Mouse (Mus musculus) hindbrain, embryonic 11.5 days (tissue): Measurements from ENCODE around the gene Hsp90ab1. TPM values are rescaled to one million over a fixed set of nuclear protein-coding genes. Genes with fewer than 3 reads are reported as not detected.

Experiments used
- ATAC-seq: fragments of 200-750 bp; cut with Nextera tagmentation; 2 replicates; pipeline ENCODE4 v1.8.0; 2017; ENCODE audit warnings: mild to moderate bottlenecking, moderate TSS enrichment, moderate library complexity; ENCODE audit not compliant: low FRiP score
- DNase-seq: peaks from one replicate; pipeline ENCODE4 v3.0.0-alpha.2; 2015; ENCODE audit warnings: low spot score
- H3K27ac ChIP-seq: fragments of 300-500 bp; sonication (generic); 2 replicates; pipeline ENCODE4 v1.5.1; 2014; ENCODE audit warnings: mild to moderate bottlenecking, low read depth, low read length
- H3K27me3 ChIP-seq: fragments of 300-500 bp; sonication (generic); 2 replicates; pipeline ENCODE4 v1.6.1; 2014; ENCODE audit warnings: mild to moderate bottlenecking, low read length, moderate library complexity, mixed read lengths; ENCODE audit not compliant: control insufficient read depth, insufficient read depth
- H3K36me3 ChIP-seq: fragments of 300-500 bp; sonication (generic); 2 replicates; pipeline ENCODE4 v1.6.1; 2014; ENCODE audit warnings: mild to moderate bottlenecking, low read length, moderate library complexity, mixed read lengths; ENCODE audit not compliant: control insufficient read depth, insufficient read depth
- H3K4me1 ChIP-seq: fragments of 300-500 bp; sonication (generic); replicated peaks from 2 replicates; pipeline ENCODE4 v1.6.1; 2014; ENCODE audit warnings: low read length, mixed read lengths; ENCODE audit not compliant: control insufficient read depth, insufficient read depth
- H3K4me2 ChIP-seq: fragments of 300-500 bp; sonication (generic); replicated peaks from 2 replicates; pipeline ENCODE4 v1.6.1; 2014; ENCODE audit warnings: mild to moderate bottlenecking, low read depth, low read length
- H3K4me3 ChIP-seq: fragments of 300-500 bp; sonication (generic); 2 replicates; pipeline ENCODE4 v1.5.1; 2014; ENCODE audit warnings: low read depth, low read length
- H3K9ac ChIP-seq: fragments of 300-500 bp; sonication (generic); 2 replicates; pipeline ENCODE4 v1.6.1; 2014; ENCODE audit warnings: low read depth, low read length
- H3K9me3 ChIP-seq: fragments of 300-500 bp; sonication (generic); 2 replicates; pipeline ENCODE4 v1.6.1; 2016; ENCODE audit warnings: low read length; ENCODE audit not compliant: control insufficient read depth
- WGBS: fragments of 180-500 bp; shearing (Covaris S2); extraction: QIAGEN DNeasy Blood & Tissue Kit; methylation state at CpG from one replicate; pipeline ENCODE4 v1.1.7; 2014; 5-methylcytosine and 5-hydroxymethylcytosine counted together
- polyA plus RNA-seq: library from polyadenylated mRNA; unstranded; fragments of >200 nt; fragmentation: Nextera tagmentation; extraction: Ambion mirVana; gene quantifications from 2 replicates; pipeline ENCODE4 v1.2.1, GENCODE M21; 2014

Gene Hsp90ab1
- polyA plus RNA-seq, 1 experiment from 2014 or later, result 1,644 TPM

DNA sequence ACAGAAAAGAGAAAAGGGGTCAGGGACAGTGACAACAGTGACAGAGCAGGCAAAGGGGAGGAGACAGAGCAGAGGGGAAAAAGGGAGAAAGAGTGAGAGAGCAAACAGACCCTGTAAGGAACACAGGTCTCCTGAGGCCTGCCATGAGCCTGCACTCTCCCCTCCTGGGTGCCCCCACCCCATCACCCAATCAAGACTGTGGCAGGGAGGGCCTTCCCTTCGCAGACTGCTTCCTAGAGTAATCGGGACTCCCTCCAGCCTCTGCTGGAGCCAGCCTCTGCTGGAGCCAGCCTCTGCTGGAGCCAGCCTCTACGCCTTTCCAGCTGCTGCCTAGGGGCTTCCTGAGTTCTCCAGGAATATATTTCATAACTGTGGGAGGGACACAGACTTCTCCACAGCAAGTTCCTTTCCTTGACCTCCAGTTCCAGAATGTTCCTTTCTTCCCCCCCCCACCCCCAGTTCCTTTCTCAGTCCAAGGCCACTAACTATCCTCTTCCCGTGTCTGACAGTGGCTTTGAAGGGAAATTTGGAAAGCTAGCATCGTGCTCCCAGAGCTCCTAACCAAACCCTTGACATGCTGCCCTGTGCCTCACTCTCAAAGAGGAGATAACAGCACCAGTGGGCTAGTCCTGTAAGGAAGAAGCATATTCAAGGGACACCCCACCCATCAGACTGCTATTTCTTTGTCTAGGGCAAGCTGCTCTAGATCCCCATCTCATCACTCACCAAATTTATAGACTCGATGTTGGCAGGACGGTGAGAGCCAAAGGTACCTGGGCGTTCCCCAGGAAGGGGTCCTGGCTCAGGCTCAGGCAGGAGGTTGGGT, 19.7 kb upstream of the Hsp90ab1 start:
- DNase-seq (no peak), ATAC-seq (no peak)
- Histone ChIP-seq H3K9ac (no peak overlapping the region), H3K27me3 (peaks cover 4% of the 10 kb centered on the region; the same call in 1 of the 2 replicates), H3K4me1 (peaks cover 12% of the 10 kb centered on the region), H3K4me3 (no peak overlapping the region), H3K36me3 (no peaks in the 10 kb centered on the region), H3K9me3 (no peaks in the 10 kb centered on the region), H3K27ac (no peak overlapping the region), H3K4me2 (peak overlapping the region; percentile 8; the same call in 1 of the 2 replicates)
- WGBS, result 58% methylated on average over 8 of the region's 8 CpGs

GRCm38 (mm10) chr17:45591701-45592605, 18.9 kb upstream of the Hsp90ab1 start:
- peak overlapping the region; percentile 8; the same call in 1 of the 2 replicates for H3K4me2 ChIP-seq
- peaks cover 12% of the 10 kb centered on the region for H3K4me1 ChIP-seq
- no peaks in the 10 kb centered on the region for H3K9me3 ChIP-seq
- H3K9ac ChIP-seq, result no peak overlapping the region
- H3K27ac ChIP-seq, result no peak overlapping the region
- DNase-seq, result no peak
- peaks cover 4% of the 10 kb centered on the region; the same call in 1 of the 2 replicates for H3K27me3 ChIP-seq
- H3K36me3 ChIP-seq, result no peaks in the 10 kb centered on the region
- ATAC-seq, result no peak
- H3K4me3 ChIP-seq, result no peak overlapping the region
- WGBS, result 52% methylated on average over 15 of the region's 16 CpGs

DNA sequence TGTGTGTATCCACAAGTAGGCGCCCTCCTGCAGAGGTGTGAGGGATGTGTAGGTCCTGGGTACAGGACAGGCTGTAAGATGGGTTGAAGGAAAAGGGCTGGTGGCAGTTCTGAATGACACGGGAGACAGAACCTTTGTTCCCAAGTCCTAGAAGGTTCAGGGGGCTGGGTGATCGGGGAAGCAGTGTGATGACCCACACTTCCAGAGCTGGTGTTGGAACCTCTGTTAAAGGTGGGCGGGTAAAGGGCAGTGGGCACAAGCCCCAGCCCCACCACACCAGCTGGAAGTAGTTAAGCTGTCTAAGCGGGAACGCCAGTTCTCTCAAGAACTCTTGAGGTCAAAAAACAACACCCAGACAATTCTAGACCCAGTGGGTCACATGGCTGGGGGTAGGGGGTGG, 17.3 kb upstream of the Hsp90ab1 start:
- H3K36me3 ChIP-seq, result no peaks in the 10 kb centered on the region
- H3K4me3 ChIP-seq, result no peak overlapping the region
- no peak for DNase-seq
- H3K4me1 ChIP-seq, result peaks cover 6% of the 10 kb centered on the region
- H3K27me3 ChIP-seq, result no peaks in the 10 kb centered on the region; the same call in 1 of the 2 replicates
- ATAC-seq, result no peak
- H3K4me2 ChIP-seq, result no peak overlapping the region
- no peak overlapping the region for H3K27ac ChIP-seq
- H3K9ac ChIP-seq, result no peak overlapping the region
- no peaks in the 10 kb centered on the region for H3K9me3 ChIP-seq
- WGBS, result 78% methylated on average over 6 of the region's 6 CpGs

DNA sequence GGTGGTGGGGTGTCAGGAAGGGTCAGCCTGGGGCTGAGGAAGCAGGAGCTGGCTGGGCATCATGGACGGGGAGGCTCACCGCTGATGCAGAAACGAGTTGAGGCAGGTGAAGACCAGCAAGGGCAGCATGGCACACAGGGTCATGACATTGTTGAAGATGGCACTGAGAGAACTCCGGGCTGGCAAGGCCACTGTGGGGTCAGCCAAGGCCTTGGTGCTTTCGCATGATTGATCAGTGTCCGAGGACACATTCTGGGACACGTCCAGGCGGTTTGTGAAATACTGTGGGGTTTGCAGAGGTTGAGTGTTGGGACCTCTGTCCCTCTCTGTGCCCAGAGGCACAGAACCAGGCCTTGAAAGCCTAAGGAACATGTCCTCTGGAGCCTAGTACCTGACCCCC, 16.8 kb upstream of the Hsp90ab1 start:
- Histone ChIP-seq H3K4me3 (no peak overlapping the region), H3K4me1 (peaks cover 9% of the 10 kb centered on the region), H3K27ac (no peak overlapping the region), H3K9ac (no peak overlapping the region), H3K4me2 (no peak overlapping the region), H3K9me3 (no peaks in the 10 kb centered on the region), H3K27me3 (no peaks in the 10 kb centered on the region; the same call in 1 of the 2 replicates), H3K36me3 (no peaks in the 10 kb centered on the region)
- ATAC-seq (no peak), DNase-seq (no peak)
- WGBS, result 94% methylated on average over 8 of the region's 8 CpGs

- Histone ChIP-seq H3K4me1 (peaks cover 8% of the 10 kb centered on the region), H3K27ac (no peak overlapping the region), H3K9me3 (no peaks in the 10 kb centered on the region), H3K4me3 (no peak overlapping the region), H3K27me3 (no peaks in the 10 kb centered on the region; the same call in 1 of the 2 replicates), H3K4me2 (no peak overlapping the region), H3K36me3 (no peaks in the 10 kb centered on the region), H3K9ac (no peak overlapping the region)
- DNase-seq (no peak), ATAC-seq (no peak)
- 96% methylated on average over 7 of the region's 7 CpGs for WGBS
Observed at GRCm38 (mm10) chr17:45589236-45589635, 16.2 kb upstream of the Hsp90ab1 start.

DNA sequence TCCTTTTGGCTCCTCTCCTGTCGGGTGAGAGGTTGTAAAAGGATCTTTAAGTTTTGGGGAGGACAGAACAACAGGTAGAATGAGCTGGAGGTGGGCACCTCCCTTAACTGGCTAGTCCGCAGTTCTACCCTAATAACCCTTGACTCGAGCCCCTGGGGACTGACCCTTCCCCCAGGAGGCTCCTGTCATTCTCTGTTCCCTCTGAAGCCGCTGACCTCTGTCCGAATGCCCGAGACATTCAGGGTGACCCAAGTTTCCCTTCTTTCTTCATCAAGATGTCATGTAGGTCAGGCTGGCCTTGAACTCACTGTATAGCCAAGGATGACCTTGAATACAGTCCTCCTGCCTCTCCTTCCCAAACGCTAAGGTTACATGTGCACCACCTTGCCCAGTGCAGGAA, 15.3 kb upstream of the Hsp90ab1 start:
- Histone ChIP-seq H3K9me3 (no peaks in the 10 kb centered on the region), H3K4me3 (no peak overlapping the region), H3K4me2 (no peak overlapping the region), H3K9ac (no peak overlapping the region), H3K4me1 (peaks cover 5% of the 10 kb centered on the region), H3K36me3 (no peaks in the 10 kb centered on the region), H3K27me3 (no peaks in the 10 kb centered on the region), H3K27ac (no peak overlapping the region)
- 92% methylated on average over 7 of the region's 7 CpGs for WGBS
- ATAC-seq (no peak), DNase-seq (no peak)

- H3K27me3 ChIP-seq, result no peaks in the 10 kb centered on the region
- peak; percentile 40 for DNase-seq
- ATAC-seq, result no peak
- H3K27ac ChIP-seq, result no peak overlapping the region
- no peak overlapping the region for H3K4me2 ChIP-seq
- WGBS, result 96% methylated on average over 3 of the region's 3 CpGs
- H3K9me3 ChIP-seq, result no peaks in the 10 kb centered on the region
- 0 out of 2 replicates have a peak, but pooled peaks cover 4% of the 10 kb centered on the region for H3K4me1 ChIP-seq
- no peak overlapping the region for H3K9ac ChIP-seq
- no peak overlapping the region for H3K4me3 ChIP-seq
- H3K36me3 ChIP-seq, result no peaks in the 10 kb centered on the region
Observed at GRCm38 (mm10) chr17:45586449-45586837, 13.4 kb upstream of the Hsp90ab1 start.

DNA sequence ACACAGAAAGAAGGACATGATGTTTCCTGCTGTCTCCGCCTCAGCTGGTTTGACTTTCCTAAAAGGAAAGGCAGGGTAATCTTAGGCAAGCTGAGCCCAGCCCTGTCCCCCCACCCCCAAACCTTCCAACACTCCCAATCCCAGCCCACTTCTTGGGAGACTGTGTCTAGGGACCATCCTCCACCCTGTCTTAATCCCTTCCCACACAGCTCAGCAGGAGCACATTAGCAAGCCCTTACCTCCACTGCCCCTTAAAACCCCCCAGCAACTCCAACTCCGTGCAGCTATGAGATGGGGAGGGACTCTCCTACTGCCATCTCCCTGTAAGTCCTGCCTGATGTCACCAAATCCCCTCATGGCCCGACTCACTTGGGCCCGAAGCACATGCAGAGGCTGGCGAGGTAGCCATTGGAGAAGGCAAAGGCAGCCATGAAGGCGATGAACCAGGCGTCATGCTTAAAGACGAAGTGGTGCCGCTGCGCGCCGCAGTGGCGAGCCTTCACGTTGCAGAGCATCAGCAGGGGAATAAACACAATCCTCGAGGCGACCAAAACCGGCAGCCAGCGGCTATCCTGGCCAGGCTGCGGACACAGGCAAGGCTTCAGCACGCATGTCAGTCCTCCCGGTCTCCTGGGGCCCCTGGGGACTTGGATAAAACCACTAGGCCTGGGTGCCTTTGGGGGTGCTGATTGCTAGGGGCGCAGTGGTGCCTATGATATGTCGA, 12.8 kb upstream of the Hsp90ab1 start:
- H3K36me3 ChIP-seq, result no peaks in the 10 kb centered on the region
- no peak overlapping the region for H3K9ac ChIP-seq
- no peaks in the 10 kb centered on the region for H3K9me3 ChIP-seq
- no peak for ATAC-seq
- DNase-seq, result no peak
- 64% methylated on average over 23 of the region's 23 CpGs for WGBS
- peak overlapping the region; percentile 39 for H3K27ac ChIP-seq
- H3K27me3 ChIP-seq, result no peaks in the 10 kb centered on the region
- 0 out of 2 replicates have a peak, but pooled peaks cover 4% of the 10 kb centered on the region for H3K4me1 ChIP-seq
- no peak overlapping the region for H3K4me2 ChIP-seq
- H3K4me3 ChIP-seq, result no peak overlapping the region
